Mouse (Mus musculus): ENCODE measurements at regions not wholly inside any gene's neighbourhood (a gene's known extent, or its start where the extent isn't known, plus 50 kb on each side); places are given as distances from the start of the nearest gene placed in this dataset.

DNA sequence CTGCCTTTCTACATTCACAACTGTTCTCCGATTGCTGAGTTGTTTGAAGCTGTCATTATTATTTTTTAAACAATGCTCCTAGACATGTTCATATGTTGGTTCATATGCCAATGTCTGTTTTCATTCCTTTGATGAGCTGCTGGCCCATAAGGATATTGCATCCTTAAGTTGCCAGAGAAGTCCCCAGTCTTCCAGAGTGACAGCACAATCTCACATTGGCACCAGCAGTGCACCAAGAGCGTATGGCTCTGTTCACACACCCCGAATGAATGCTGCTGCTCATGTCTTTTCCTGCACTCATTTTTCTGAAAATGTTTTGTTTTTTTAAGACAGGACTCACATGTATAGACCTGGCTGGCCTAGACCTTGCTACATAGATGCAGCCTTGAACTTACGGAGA, 124.4 kb upstream of the Ccnd2 start:
- Histone ChIP-seq H3K36me3 (no peaks in the 10 kb centered on the region), H3K4me2 (no peak overlapping the region), H3K9me3 (0 out of 2 replicates have a peak, but pooled peaks cover 3% of the 10 kb centered on the region), H3K9ac (no peak overlapping the region), H3K4me1 (no peaks in the 10 kb centered on the region), H3K27me3 (no peaks in the 10 kb centered on the region), H3K4me3 (no peak overlapping the region), H3K27ac (no peak overlapping the region)
- no peak for ATAC-seq (ENCODE audit: insufficient number of reproducible peaks, insufficient read depth, low FRiP score, low TSS enrichment, low read depth)
- 91% methylated on average over 4 of the region's 4 CpGs for WGBS

DNA sequence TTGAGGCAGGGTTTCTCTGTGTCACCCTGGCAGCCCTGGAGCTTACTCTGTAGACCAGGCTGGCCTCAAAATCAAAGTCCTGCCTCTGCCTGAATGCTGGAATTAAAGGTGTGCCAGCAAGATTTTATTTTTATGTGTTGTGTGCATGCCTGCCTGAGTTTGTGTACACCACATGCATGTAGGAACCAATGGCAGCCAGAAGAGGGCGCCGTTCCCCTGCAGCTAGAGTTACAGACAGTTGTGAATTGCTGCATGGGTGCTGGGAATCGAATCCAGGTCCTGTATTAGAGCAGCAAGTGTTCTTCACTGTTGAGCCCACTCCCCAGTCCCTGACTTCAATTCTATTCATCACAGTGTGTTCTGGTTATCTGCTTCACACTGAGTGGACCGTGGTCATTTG, 126.4 kb upstream of the Ccnd2 start:
- H3K4me1 ChIP-seq, result peaks cover 13% of the 10 kb centered on the region
- no peak overlapping the region for H3K4me3 ChIP-seq
- 75% methylated on average over 4 of the region's 4 CpGs for WGBS
- H3K9me3 ChIP-seq, result 0 out of 2 replicates have a peak, but pooled peaks cover 3% of the 10 kb centered on the region
- no peak overlapping the region for H3K4me2 ChIP-seq
- no peaks in the 10 kb centered on the region for H3K36me3 ChIP-seq
- ATAC-seq (ENCODE audit: insufficient number of reproducible peaks, insufficient read depth, low FRiP score, low TSS enrichment, low read depth), result no peak
- no peak overlapping the region for H3K9ac ChIP-seq
- H3K27me3 ChIP-seq, result no peaks in the 10 kb centered on the region
- H3K27ac ChIP-seq, result no peak overlapping the region

DNA sequence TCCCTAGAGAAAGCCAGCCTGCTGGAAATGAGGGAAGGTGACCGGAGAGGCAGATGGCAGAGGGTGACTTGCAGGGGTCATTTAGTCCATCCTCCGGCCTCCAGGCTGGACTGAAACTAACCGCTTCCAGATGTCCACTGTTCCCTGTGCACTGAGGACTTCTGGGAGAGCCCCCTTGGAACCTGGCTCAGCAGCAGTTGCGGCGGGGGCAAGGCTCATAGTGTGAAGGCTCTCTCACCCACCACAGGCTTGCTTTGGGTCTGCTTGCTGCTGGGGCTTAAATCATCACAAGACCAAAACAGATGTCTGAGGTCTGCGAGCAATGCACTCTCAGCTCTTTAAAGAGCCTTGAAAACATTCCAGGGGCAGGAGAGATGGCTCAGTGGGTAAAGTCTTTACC, 132.2 kb upstream of the Ccnd2 start:
- H3K27me3 ChIP-seq, result no peaks in the 10 kb centered on the region
- 30% methylated on average over 6 of the region's 6 CpGs for WGBS
- no peak overlapping the region for H3K9ac ChIP-seq
- no peaks in the 10 kb centered on the region for H3K9me3 ChIP-seq
- H3K4me2 ChIP-seq, result no peak overlapping the region
- no peaks in the 10 kb centered on the region for H3K36me3 ChIP-seq
- ATAC-seq (ENCODE audit: insufficient number of reproducible peaks, insufficient read depth, low FRiP score, low TSS enrichment, low read depth), result no peak
- no peak overlapping the region for H3K4me3 ChIP-seq
- peak overlapping the region; percentile 33; the same call in 1 of the 2 replicates for H3K27ac ChIP-seq
- H3K4me1 ChIP-seq, result peaks cover 51% of the 10 kb centered on the region

DNA sequence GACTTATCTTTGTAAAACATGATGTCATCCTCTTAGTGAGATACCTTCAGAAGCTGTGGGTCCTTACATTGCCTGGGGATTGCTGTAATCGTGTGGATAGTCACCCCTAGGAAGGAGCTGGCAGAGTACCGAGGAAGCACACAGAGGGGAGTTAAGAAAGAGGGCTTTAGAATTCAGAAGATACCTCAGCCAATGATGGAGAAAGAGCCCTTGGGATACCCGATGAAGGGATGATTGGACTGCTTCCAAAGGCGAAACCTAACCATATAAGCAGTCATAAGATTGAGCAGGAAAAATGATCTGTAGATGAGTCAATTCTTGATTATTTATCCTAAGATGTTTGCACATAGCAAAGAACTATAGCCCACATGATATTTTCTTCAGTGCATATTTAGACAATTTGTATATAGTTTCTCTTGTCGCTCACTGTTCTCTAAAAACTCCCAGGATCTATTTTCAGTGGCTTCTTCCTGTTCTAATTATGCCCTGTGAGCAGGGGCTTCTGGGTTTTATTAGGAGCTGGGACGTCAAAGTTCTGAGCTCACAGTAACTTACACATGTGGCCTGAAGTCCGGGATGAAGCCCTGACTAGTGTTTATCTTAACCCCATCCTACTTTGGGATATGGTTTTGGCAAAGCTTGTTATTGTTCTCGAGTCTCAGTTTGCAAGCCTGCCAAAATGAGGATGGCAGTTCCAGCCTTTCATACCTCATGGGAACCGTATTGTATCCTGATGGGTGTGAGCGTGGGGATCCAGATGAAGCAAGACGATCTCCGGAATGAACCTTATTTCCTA, 134.9 kb upstream of the Ccnd2 start:
- no peaks in the 10 kb centered on the region for H3K27me3 ChIP-seq
- H3K4me1 ChIP-seq, result peaks cover 51% of the 10 kb centered on the region
- H3K9ac ChIP-seq, result no peak overlapping the region
- no peaks in the 10 kb centered on the region for H3K36me3 ChIP-seq
- H3K9me3 ChIP-seq, result no peaks in the 10 kb centered on the region
- H3K4me3 ChIP-seq, result no peak overlapping the region
- WGBS, result 34% methylated on average over 12 of the region's 12 CpGs
- no peak; the same call in 1 of the 2 replicates for ATAC-seq (ENCODE audit: insufficient number of reproducible peaks, insufficient read depth, low FRiP score, low TSS enrichment, low read depth)
- no peak overlapping the region for H3K4me2 ChIP-seq
- H3K27ac ChIP-seq, result peak overlapping the region; percentile 45; the same call in 1 of the 2 replicates

DNA sequence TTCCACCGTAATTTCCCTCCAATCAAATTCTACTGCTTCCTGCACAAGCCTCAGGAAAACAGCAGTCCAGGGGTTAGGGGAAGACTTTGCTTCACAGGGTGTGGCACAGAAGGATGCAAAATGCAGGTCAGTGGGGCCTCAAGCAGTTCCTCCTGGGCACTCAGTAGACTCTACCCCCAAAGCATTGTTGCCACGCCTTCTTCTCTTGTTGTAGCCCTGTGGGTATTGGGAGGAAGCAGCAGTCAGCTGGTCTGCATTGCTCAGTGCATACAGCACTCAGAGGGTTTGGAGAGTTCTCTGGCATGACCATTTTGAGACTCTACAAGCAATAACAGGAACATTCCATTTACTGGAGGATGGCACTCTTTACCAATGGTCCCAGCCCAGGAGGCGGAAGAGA, 137.0 kb upstream of the Ccnd2 start:
- H3K36me3 ChIP-seq, result no peaks in the 10 kb centered on the region
- H3K4me3 ChIP-seq, result no peak overlapping the region
- ATAC-seq (ENCODE audit: insufficient number of reproducible peaks, insufficient read depth, low FRiP score, low TSS enrichment, low read depth), result no peak

DNA sequence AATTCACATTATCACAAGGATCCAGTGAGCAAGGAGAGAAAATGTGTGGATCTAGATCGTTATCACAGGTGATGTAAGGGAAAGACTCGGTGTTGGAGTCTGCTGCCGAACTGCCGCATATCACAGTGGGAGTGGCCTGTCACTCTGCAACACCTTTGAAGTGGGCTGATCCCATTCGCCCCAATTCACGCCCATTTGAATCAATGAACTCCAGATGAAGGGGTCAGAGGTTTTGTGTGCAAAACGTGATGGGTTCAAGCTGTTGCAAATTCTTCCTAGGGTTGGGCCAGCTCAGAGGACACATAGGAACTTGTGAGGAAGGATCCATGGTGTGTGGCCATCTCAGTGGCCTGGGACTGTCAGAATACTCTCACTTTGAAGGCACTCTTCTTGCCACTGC, 139.9 kb upstream of the Ccnd2 start:
- 30% methylated on average over 7 of the region's 7 CpGs for WGBS
- no peak for ATAC-seq (ENCODE audit: insufficient number of reproducible peaks, insufficient read depth, low FRiP score, low TSS enrichment, low read depth)
- no peak overlapping the region for H3K9ac ChIP-seq
- H3K36me3 ChIP-seq, result no peaks in the 10 kb centered on the region
- no peak overlapping the region for H3K27ac ChIP-seq
- H3K9me3 ChIP-seq, result no peaks in the 10 kb centered on the region
- no peak overlapping the region for H3K4me3 ChIP-seq
- H3K4me2 ChIP-seq, result no peak overlapping the region
- peaks cover 12% of the 10 kb centered on the region for H3K4me1 ChIP-seq
- H3K27me3 ChIP-seq, result no peaks in the 10 kb centered on the region

More for the DNA sequence above, 137.0 kb upstream of the Ccnd2 start:
- no peak overlapping the region for H3K27ac ChIP-seq
- no peaks in the 10 kb centered on the region for H3K9me3 ChIP-seq
- WGBS, result 85% methylated on average over 3 of the region's 3 CpGs
- H3K9ac ChIP-seq, result no peak overlapping the region
- H3K4me2 ChIP-seq, result no peak overlapping the region
- peaks cover 33% of the 10 kb centered on the region for H3K4me1 ChIP-seq
- H3K27me3 ChIP-seq, result no peaks in the 10 kb centered on the region

DNA sequence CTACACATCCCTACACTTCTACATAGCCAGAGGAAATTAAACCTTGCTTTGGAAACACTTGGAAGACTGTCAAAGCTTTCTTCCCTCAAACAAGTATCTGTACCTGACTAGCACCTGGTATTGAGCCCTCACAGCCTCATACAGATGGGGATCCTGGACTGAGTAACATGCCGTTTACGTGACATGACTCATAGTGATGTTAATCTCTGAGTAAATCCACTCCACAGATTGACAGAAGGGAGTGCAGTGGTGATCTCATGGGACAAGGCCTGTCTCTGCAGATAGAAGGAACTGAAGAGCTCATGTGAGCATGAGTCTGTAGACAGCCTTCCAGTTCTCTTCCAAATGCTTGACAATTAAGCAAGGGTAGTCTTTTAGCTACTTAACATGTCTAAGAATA, 141.8 kb upstream of the Ccnd2 start:
- Histone ChIP-seq H3K9me3 (no peaks in the 10 kb centered on the region), H3K4me1 (0 out of 2 replicates have a peak, but pooled peaks cover 3% of the 10 kb centered on the region), H3K27me3 (no peaks in the 10 kb centered on the region), H3K36me3 (no peaks in the 10 kb centered on the region), H3K4me3 (no peak overlapping the region), H3K4me2 (no peak overlapping the region), H3K27ac (no peak overlapping the region), H3K9ac (no peak overlapping the region)
- ATAC-seq (ENCODE audit: insufficient number of reproducible peaks, insufficient read depth, low FRiP score, low TSS enrichment, low read depth), result no peak
- 79% methylated on average over 2 of the region's 2 CpGs for WGBS

DNA sequence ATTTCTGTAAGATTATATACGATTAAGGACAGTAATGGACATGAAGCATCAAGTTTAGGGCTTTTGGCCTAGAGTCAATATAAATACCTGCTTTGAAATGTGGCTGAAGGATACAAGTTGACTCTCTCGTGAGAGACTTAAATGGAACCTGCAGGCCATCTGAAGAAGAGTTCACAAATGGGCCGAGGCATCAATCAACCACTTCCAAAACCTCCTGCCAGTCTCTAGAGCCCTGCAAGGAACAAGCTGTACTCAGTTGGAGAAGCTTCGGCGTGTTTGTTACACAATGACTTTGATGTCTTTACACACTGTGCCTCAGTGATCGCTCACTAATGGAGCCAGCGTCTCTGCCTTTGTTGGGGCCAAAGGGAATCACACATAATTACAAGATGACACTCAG, 146.1 kb upstream of the Ccnd2 start:
- Histone ChIP-seq H3K9me3 (no peaks in the 10 kb centered on the region), H3K9ac (no peak overlapping the region)
- 69% methylated on average over 7 of the region's 7 CpGs for WGBS

DNA sequence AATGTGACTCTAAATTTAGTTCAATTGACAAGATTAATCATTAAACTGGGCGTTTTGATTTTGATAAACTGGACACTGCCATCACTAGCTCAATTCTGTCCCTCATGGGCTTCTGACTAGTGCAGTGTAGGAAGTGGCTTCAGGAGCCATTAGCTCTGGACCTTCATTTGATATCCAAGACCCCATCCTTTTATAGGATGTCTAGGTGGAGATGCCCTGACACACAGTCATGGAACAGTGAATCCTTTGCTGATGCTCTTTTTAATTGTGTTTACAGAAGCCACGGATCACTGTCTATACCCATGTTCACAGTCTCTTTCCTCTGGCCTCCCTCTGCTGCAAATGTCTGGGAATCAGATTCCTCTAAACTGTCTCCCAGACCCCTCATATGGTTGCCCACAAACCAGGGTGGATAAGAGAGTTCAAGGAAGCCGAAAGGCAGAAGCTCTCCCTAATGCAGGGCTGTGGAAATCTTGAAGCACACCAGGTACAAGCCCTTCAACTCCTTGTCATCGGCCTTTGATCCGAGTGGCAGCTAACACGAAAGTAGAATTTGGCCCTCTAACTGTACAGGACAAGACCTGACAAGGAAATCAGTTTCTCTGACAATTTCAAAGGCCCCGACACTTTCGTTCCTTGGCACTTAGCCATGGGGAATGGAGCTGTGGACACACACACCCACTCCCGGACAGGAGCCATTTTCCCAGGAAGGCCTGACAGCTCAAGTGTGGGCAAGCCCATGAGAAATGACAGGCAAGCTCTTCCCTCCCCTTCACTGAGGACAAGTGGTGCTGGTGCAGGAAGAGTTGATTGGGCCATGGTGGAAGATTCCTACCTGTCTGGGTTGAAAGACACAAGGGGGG, 135.2 kb upstream of the Parp11 start:
- Histone ChIP-seq H3K27me3 (no peaks in the 10 kb centered on the region), H3K4me1 (no peaks in the 10 kb centered on the region), H3K27ac (no peak overlapping the region), H3K4me3 (no peak overlapping the region), H3K9me3 (no peaks in the 10 kb centered on the region), H3K9ac (no peak overlapping the region), H3K36me3 (no peaks in the 10 kb centered on the region), H3K4me2 (no peak overlapping the region)
- WGBS, result 75% methylated on average over 9 of the region's 9 CpGs
- ATAC-seq (ENCODE audit: insufficient number of reproducible peaks, insufficient read depth, low FRiP score, low TSS enrichment, low read depth), result no peak

More for the DNA sequence above, 146.1 kb upstream of the Ccnd2 start:
- H3K4me3 ChIP-seq, result no peak overlapping the region
- no peaks in the 10 kb centered on the region for H3K36me3 ChIP-seq
- no peak for ATAC-seq (ENCODE audit: insufficient number of reproducible peaks, insufficient read depth, low FRiP score, low TSS enrichment, low read depth)
- no peak overlapping the region for H3K27ac ChIP-seq
- no peaks in the 10 kb centered on the region for H3K27me3 ChIP-seq
- H3K4me2 ChIP-seq, result no peak overlapping the region
- no peaks in the 10 kb centered on the region for H3K4me1 ChIP-seq

DNA sequence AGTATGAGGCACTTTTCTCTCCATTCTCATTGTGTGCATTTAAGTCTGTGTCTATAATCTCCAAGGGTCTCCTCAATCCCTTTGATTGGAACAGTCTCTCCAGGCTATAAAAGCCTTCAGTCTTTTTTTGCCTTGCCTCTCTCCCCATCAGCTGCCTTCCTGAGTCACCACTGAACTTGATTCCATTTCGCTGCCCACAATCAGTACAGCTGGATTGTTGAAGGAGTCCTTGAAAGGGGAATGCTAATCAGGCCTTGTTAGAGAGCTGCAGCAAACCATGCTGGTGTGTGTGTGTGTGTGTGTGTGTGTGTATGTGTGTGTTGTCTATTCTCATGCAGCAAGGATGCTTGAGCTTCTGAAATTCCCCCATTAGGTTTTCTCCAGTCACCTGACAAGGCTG, 129.3 kb upstream of the Parp11 start:
- Histone ChIP-seq H3K4me1 (no peaks in the 10 kb centered on the region), H3K4me3 (no peak overlapping the region), H3K9me3 (no peaks in the 10 kb centered on the region), H3K27ac (no peak overlapping the region), H3K36me3 (no peaks in the 10 kb centered on the region), H3K27me3 (no peaks in the 10 kb centered on the region), H3K9ac (no peak overlapping the region), H3K4me2 (no peak overlapping the region)
- WGBS, result 60% methylated on average over 1 of the region's 1 CpGs
- no peak for ATAC-seq (ENCODE audit: insufficient number of reproducible peaks, insufficient read depth, low FRiP score, low TSS enrichment, low read depth)

DNA sequence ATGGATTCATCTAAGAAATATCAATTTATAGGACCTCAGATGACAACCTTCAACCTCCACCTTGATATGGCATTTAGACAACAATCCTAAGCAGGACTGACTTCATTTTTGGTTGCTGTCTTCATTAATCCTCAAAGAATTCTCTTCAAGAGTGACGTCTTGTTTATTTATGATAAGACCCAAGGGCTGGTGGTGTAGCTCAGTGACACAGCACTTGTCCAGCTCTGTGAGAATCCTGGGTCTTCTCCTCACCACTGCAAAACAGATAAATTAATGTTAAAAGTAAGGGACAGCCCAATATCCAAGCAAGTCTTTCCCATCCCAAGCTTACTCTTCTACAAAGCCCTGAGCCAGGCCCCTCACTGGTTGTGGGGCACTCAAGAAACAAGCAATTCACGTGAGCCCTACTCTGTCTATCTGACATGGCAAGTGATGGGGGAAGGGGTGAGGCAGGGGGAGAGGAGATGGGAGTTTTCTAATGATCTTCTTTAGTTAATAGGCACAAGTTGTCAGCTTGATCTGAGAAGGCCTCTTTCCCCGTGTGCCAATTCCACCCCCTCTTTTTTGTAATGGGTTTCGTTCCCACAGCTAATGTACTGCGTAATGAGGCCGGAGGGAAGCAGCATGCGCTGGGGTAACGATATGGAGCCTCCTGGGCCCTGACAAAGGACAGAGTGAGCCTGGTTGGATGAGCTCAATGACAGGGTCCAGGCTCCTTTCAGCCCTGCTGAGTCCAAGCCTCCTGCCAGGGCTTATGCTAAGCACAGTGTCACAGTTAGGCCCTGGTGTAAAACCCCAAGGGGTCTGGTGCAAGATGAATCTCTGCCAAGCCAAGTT, 127.7 kb upstream of the Parp11 start:
- no peak overlapping the region for H3K9ac ChIP-seq
- peaks cover under 1% of the 10 kb centered on the region; the same call in 1 of the 2 replicates for H3K4me1 ChIP-seq
- 57% methylated on average over 8 of the region's 8 CpGs for WGBS
- no peaks in the 10 kb centered on the region for H3K9me3 ChIP-seq
- no peak overlapping the region for H3K27ac ChIP-seq
- H3K36me3 ChIP-seq, result no peaks in the 10 kb centered on the region
- 0 out of 2 replicates have a peak, but pooled peaks have one; percentile 43 for ATAC-seq (ENCODE audit: insufficient number of reproducible peaks, insufficient read depth, low FRiP score, low TSS enrichment, low read depth)
- H3K4me2 ChIP-seq, result no peak overlapping the region
- no peaks in the 10 kb centered on the region for H3K27me3 ChIP-seq
- no peak overlapping the region for H3K4me3 ChIP-seq

Measured in embryonic facial prominence, embryonic 13.5 days (tissue).